Mouse (Mus musculus) retina, postnatal 1 day (tissue): ENCODE results near the gene Ranbp6.

Source experiments
- DNase-seq: peaks from one replicate; pipeline ENCODE4 v3.0.0-alpha.2; 2012

The Ranbp6 gene

GRCm38 (mm10) chr19:29812581-29813460 is at the start of gene Ranbp6:
Gene Ranbp6 (minus strand): TSS chr19:29812974.
- peak; percentile 92 for DNase-seq

- no peak for DNase-seq
Observed at GRCm38 (mm10) chr19:29860816-29861215, 48.0 kb upstream of the Ranbp6 start.

- no peak for DNase-seq
Observed at GRCm38 (mm10) chr19:29857267-29857666, 44.5 kb upstream of the Ranbp6 start.

DNA sequence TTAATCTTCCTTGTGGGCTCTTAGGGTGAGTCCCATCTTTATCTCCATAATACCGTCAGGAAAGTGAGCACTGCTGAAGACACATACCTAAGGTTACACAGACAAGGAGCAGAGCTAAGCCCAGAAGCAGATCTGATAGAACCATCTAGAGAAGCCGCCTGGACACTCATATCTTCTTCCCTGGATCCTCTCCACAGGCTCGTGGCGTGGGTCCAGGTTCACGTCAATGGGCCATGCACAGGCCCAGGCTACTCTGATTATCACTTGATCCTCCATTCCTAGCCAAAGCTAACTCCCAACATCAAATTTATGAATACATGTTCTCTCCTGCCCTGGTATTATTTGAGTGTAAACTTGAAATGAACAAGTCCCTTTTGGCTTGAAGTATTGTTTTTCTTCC is 40.9 kb upstream of the Ranbp6 start:
- no peak for DNase-seq

DNA sequence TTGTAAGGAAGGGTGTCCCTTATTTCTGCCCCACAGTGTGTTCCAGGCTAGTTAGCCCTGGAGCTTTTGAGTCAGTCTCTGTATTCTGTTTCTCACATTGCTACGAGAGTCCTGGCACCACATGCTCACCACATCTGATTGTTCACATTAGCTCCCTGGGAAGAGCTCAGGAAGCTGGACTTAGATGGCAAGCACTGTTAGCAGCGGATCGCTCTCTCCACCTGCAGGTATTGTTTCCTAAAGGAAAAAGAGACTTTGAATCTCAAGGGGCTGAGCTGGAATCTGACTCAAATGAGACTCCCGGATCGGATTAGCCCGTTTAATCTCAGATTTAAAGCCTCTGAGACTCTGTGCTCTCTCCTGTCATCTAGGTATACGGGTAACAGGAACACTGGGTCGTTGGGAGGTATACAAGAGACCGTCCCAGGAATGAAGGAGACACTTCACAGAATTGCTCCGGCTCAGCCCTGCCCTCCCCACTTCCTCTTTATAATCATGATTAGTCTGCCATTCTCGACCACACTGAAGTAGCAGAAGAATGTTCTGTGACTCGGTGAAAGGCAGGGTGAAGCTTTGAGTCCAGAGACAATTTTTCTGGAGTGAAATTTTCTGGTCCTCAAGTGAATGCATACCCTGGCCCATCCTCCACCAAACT is 38.4 kb upstream of the Ranbp6 start:
- peak; percentile 45 for DNase-seq

DNA sequence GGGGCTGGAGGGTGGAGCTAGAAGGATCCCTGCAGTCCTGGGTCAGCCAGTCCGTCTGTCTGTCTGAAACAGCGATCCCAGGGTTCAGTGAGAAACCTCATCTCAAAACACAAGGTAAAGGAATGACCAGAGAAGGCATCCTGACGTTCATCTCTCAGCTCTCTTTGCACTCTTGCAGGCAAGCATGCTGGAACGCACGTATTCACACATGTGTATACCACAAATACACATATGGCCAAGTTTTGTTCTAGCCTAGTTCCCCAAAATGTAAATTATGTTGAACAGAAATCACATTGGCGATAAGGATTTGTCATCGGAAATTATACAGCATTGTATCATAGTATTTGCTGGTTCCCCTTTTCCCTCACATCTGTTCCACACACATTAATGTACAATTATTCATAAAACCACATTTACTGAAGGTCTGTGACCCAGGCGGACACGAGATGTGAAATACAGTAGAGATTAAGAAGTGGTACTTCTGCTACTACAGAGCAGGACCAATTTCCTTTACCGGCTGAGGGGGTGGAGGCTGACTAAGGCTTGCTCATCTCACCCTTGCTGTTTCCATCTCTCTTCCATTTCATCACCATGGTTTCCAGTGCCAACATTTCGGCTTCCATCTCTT is 37.3 kb upstream of the Ranbp6 start:
- no peak for DNase-seq

DNA sequence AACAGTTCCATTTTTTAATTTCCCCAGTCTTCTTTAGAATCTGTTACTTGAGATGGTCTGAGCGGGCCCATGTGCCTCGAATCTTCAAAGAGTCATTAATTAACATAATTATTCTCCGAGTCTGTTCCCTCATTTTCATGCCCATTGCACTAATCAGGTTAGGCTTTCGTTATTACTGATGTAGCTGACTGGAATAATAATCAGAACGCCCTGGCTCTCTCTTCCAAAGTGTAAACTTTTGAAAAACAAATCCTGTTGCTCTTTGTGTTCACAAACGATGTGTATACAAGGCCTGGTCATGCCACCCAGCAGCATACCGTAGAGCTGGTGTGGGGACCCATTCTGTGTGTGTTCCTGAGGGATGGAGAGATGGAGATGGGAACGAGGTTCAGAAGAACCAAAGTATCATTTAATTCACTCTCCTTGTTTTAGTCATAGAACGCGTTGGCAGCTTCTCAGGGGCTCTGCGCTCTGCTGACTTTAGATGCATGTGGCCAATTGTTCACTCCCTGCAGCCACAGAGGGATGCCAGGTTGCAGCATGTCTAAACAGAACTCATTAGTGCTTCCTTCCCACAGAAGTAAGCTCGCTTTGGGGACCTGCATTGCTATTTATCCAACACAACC is 31.4 kb upstream of the Ranbp6 start:
- DNase-seq, result peak; percentile 93

DNA sequence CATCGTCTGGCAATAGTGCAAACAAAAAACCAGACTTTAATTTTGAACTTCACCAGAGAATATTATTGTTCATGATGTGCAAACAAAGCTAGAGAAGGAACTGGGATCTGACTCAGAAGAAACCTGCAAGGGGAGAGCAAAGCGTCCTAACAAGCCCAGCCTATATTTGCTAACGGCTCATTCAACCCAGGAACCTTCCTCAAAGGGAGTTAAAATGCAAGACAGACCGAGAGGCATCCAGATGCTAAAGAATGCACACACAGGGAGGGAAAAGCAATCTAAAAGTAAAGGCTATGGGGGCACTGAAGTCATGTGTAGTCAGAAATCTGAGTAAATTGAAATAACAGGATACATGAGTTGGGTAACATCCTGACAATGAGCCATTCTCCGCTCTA is 30.9 kb upstream of the Ranbp6 start:
- no peak for DNase-seq

DNA sequence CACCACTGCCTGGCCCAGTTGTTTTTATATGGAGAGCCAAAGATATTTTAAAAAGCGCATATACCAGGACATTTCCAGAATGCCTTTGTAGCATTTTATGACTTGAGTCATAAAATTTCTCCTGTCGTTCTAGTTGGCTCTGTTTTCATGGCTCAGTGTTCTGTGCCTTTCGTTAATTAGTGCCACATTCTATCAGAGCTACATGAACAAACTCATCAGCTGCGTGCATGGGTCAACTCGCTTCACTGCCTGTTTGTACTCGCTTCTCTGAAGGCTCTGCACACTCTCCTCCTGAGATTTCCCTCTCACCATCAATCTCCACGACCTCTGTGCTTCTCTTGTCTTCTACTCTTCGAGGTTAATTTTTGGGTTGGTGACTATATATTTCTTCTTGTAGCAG is 30.2 kb upstream of the Ranbp6 start:
- DNase-seq, result peak; percentile 85

DNA sequence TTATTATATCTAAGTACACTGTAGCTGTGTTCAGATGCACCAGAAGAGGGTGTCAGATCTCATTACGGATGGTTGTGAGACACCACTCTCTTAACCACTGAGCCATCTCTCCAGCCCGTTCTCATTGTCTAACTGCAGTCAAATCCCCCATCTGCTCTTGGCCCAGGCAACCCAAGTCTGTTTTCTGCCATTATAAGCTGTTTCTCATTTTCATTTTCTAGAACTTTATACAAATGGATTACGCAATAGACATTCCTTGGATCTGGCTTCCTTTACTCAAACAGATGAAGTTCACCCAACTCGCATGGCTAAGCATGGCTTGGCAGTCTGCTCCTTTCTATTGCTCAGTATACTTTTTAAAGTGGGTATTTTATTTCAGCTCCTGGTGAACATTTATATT is 27.9 kb upstream of the Ranbp6 start:
- DNase-seq, result no peak

DNA sequence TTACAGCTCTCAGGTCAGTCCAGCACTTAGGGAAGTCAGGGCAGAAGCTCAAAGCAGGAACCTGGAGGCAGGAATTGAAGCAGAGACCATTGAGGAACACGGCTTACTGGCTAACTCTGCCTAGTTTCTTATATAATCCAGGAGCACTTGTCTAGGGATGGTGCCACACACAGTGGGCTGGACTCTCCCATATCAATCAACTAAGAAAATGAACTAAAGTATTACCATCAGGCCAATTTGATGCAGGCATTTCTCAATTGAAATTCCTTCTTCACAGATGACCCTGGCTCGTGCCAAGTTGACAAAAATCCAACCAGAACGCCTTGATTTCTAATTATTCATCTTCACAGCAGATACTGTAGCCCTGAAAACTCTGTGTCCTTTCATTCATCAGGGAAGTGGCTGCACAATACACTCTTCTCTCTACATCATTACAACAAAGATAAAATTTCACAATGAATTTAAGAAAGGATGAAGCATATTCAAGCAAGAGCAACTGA is 25.9 kb upstream of the Ranbp6 start:
- no peak for DNase-seq

GRCm38 (mm10) chr19:29838171-29838570 is 25.4 kb upstream of the Ranbp6 start:
- peak; percentile 28 for DNase-seq

DNA sequence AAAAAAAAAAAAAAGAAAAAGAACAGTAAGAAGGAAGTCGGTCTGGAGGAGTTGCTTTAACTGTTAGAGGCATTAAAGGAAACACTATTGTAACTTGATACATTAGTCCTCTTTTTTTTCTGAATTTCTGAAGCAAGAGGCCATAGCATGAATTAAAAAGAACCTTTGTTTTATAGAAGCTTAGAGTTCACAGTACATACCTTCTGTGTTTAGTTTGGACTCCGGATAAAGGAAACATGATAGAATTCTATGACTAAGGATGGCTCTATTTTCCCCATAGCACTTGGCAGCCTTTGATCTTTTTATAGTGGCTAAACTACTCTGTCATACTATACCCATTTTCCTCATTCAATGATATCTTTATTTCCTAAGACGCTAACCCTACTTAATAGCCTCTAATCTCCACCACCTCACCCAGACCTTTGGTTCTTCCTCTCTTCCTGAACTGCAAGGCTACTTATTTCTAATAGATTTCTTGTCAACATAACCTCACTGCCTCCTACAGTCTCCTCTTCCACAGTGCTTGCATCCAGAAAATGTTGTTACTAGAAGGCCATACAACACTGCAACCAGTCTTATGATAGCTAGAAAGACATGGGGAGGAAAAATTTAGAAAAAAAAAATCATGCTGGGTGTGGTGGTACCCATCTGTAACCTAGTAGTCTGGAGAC is 22.7 kb upstream of the Ranbp6 start:
- no peak for DNase-seq

GRCm38 (mm10) chr19:29830911-29831310 is 18.1 kb upstream of the Ranbp6 start:
- DNase-seq, result no peak

DNA sequence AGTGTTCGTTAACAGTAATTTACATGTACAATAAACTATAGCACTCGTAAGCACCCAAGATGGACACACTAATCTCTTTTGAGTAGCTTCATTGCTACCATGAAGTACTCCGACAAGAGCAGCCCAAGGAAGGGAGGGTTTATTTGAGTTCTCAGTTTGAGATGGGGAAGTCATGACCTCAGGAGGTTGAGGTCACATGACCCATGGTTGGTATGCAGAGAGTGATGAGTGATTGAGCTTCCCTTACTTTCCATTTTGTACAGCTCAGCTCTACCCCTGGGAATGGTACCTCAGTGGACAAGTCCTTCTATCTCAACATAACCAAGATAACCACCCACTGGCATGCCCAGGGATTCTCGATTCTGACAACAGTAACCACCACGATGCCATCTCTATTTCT is 15.8 kb upstream of the Ranbp6 start:
- DNase-seq, result no peak

GRCm38 (mm10) chr19:29826686-29827085 is 13.9 kb upstream of the Ranbp6 start:
- peak; percentile 58 for DNase-seq

DNA sequence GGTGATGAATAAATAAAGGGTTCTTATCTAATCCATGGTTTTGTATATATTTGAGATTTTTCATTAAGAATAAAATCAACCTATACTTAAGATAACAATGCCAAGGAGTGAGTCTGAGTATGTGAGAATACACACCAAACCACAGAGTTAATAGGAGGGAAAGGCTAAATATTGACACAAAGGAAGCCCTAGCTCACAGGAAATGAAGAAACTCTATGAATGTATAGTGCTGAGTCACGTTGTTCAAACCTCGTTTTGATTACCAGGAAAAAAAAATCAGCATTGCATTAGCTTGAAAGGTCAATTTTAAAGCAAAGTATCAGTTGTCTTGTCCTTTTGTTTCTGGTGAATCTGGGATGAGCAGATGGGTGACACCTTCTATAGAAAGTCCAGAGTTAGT is 12.2 kb upstream of the Ranbp6 start:
- no peak for DNase-seq

- DNase-seq, result peak; percentile 78
Observed at GRCm38 (mm10) chr19:29824034-29824700, 11.4 kb upstream of the Ranbp6 start.

DNA sequence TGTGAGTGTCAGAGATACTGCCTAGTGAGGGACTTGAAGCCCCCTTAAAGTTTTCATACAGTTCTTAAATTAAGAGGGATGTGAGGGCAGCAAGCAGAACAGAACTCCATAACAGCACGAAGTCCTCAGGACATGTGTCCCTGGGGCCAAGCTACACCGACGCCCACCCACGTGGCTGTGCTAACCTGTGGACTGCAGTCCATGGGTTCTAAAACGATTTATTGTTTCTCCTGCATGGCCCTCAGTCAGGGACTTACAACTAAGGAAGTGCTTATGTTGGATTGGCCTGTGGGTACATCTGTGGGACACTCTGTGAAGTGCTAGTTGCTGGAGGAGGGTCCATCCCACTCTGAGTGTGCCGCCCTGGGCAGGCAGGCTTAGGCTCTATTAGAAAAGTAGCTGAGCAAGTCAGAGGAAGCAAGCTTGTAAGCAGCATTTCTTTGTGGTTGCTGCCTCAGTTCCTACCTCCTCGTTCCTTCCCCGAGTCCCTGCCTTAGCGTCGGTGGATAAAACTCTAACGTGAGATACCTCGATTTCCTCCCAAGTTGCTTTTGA is 10.8 kb upstream of the Ranbp6 start:
- no peak for DNase-seq

DNA sequence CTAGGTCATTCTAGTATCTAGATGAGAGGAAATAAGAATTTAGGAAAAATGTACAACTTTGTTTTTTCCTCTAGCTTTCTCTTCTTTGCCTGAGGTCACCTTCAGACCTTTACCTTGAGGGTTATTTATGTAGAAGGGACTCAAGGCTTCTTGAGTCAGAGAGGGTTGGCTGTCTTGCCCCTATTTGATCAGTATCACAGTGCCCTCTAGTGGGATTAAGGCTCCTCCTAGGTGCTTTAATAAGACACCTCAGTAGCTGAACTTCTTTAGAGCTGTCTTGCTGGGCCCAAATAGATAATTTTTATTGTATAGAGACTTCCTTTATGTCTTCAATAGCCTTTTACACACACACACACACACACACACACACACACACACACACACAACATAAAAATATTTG is 8.2 kb upstream of the Ranbp6 start:
- DNase-seq, result peak; percentile 78

- DNase-seq, result no peak
Observed at GRCm38 (mm10) chr19:29810022-29810421, 2.8 kb downstream of the Ranbp6 start.
